Mouse (Mus musculus): Measurements from ENCODE around the gene Mcf2.

Gene Mcf2

GRCm38 (mm10) chrX:60178744-60179458, at the start of gene Mcf2:
Mcf2 (minus strand) TSS chrX:60179089.
- no peak for DNase-seq (ENCODE audit: low spot score in 2 of 2)

GRCm38 (mm10) chrX:60187726-60188125, 8.8 kb upstream of the Mcf2 start:
- DNase-seq (ENCODE audit: low spot score in 2 of 2): no peak

GRCm38 (mm10) chrX:60182611-60183010, 3.7 kb upstream of the Mcf2 start:
- no peak for DNase-seq (ENCODE audit: low spot score in 2 of 2)

GRCm38 (mm10) chrX:60178025-60178743, 705 bp downstream of the Mcf2 start:
- DNase-seq (ENCODE audit: low spot score in 2 of 2): no peak

- no peak for DNase-seq (ENCODE audit: low spot score in 2 of 2)
Measured at GRCm38 (mm10) chrX:60170106-60170505, 8.8 kb downstream of the Mcf2 start.

- no peak for DNase-seq (ENCODE audit: low spot score in 2 of 2)
Measured at GRCm38 (mm10) chrX:60169511-60169910, 9.4 kb downstream of the Mcf2 start.

- DNase-seq (ENCODE audit: low spot score in 2 of 2): no peak
Measured at GRCm38 (mm10) chrX:60168796-60169195, 10.1 kb downstream of the Mcf2 start.

- no peak for DNase-seq (ENCODE audit: low spot score in 2 of 2)
Measured at GRCm38 (mm10) chrX:60147268-60147974, 31.5 kb downstream of the Mcf2 start.

GRCm38 (mm10) chrX:60075359-60075758, 103.5 kb downstream of the Mcf2 start:
- DNase-seq (ENCODE audit: low spot score in 2 of 2): no peak

- DNase-seq (ENCODE audit: low spot score in 2 of 2): no peak
Measured at GRCm38 (mm10) chrX:60055185-60055584, 123.7 kb downstream of the Mcf2 start.

- DNase-seq (ENCODE audit: low spot score in 2 of 2): no peak
Measured at GRCm38 (mm10) chrX:60054745-60055144, 124.1 kb downstream of the Mcf2 start.

- peak; percentile 9 to 18 for DNase-seq (ENCODE audit: low spot score in 2 of 2)
Measured at GRCm38 (mm10) chrX:60026654-60027053, 152.2 kb downstream of the Mcf2 start.

- DNase-seq (ENCODE audit: low spot score in 2 of 2): peak; percentile 20 to 24
Measured at GRCm38 (mm10) chrX:60021595-60021994, 157.3 kb downstream of the Mcf2 start.

GRCm38 (mm10) chrX:60021007-60021406, 157.9 kb downstream of the Mcf2 start:
- no peak for DNase-seq (ENCODE audit: low spot score in 2 of 2)

- no peak for DNase-seq (ENCODE audit: low spot score in 2 of 2)
Measured at GRCm38 (mm10) chrX:60014588-60014987, 164.3 kb downstream of the Mcf2 start.

GRCm38 (mm10) chrX:60013084-60013676, 165.7 kb downstream of the Mcf2 start:
- DNase-seq (ENCODE audit: low spot score in 2 of 2): peak in 1 of 2 experiments; percentile 26

Data from spleen, postnatal 36 days (tissue).